Mouse (Mus musculus): ENCODE results near the gene Ahdc1.
"Not testable (repeated sequence)": the region's sequence is repeated elsewhere in the genome, so short reads cannot be mapped to it uniquely, and the experiment has no call there.

The Ahdc1 gene

DNA sequence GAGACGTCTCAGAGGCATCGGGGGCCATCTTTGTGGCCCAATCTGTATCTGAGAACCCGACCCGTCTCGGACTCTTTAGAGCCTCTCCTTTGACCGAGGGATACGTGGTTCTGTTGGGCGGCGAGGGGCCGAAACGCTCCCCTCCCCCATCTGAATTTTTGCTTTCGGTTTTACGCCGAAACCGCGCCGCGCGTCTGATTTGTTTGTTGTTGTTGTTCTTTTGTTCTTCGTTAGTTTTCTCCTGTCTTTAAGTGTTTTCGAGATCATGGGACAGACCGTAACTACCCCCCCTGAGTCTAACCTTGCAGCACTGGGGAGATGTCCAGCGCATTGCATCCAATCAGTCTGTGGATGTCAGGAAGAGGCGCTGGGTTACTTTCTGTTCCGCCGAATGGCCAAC lies 85.6 kb downstream of the Ahdc1 start:
- DNase-seq (ENCODE audit: low spot score): not testable (repeated sequence)

DNA sequence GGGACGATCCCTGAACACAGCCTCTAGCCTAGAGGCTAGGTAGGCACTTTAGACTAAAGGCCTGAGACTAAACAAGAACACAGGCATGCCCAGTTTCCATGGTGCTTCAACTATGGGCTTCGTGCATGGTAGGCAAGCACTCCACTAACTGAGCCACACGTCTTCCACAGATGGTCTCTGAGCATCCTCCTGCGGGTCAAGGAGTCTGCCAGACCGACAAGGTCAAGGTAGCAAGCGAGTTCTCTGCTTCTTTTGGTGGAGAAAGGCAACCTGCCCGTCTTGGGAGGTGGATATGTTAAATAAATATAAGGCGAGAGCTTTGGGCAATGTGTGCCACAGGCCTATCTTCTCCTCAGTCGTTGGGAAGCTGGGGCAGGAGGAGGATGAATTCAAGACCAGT lies 90.7 kb downstream of the Ahdc1 start:
- no peak for DNase-seq (ENCODE audit: low spot score)

DNA sequence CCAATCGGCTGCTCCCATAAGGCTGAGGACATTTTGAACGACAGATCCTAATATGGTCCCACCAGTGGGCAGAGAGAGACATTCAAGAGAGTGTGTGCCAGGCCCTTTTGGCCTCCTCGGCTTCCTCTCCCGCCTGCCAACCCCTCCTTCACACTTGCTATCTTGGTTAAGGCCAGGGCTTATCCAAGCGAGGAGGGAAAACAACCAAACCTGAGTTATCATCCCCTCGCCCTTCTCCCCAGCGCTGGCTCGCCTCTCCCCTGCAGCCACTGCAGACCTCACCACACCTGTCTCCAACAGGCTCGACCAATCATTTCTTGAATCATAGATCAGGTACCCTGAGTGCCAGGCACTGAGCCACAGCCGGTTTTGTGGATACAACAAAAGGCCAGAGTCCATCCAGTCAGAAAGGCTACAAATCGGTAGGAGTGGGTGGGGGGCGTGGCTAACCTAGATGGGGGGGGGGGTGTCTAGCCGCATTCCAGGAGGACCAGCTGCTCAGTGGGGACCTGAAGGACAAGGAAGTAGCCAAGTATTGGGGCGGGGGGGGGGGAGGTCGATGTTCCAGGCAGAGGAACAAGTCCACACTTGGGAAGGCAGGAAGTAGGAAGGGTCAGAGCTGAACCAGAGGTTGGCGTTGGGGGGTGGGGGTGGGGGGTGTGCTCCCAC lies 92.6 kb downstream of the Ahdc1 start:
- DNase-seq (ENCODE audit: low spot score): no peak

DNA sequence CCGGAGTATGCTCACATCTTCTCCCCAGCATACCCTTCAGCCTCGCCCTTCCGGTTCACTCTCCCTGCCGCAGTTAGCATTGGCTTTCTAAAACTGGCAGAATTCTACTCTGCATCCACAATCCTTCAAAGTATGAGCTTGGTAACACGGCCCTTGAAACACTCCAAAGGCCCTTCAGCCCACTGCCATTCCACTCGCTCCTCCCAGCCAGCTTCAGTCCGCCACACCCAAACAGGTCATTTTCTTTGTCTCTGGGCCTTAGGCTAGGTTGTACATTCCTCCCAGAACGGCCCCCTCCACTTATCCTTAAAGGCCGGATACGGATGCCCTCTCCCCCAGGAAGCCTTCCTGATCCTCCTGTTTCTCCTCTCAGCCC lies 93.1 kb downstream of the Ahdc1 start:
- DNase-seq (ENCODE audit: low spot score): no peak

DNA sequence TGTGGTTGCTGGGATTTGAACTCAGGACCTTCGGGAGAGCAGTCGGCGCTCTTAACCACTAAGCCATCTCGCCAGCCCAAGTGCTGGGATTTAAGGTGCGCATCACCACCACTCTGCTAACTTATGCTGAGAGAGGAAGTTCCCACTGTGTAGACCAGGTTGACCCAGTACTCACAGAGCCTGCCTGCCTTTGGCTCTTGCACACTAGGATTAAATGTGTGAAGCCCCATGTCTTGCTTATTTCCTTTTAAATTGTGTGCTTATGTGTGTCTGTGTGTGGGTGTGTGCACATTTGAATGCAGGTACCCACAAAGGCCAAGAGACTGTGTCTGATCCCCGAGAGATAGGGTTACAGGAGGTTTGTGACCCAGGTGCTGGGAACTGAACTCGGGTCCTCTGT lies 95.6 kb downstream of the Ahdc1 start:
- no peak for DNase-seq (ENCODE audit: low spot score)

DNA sequence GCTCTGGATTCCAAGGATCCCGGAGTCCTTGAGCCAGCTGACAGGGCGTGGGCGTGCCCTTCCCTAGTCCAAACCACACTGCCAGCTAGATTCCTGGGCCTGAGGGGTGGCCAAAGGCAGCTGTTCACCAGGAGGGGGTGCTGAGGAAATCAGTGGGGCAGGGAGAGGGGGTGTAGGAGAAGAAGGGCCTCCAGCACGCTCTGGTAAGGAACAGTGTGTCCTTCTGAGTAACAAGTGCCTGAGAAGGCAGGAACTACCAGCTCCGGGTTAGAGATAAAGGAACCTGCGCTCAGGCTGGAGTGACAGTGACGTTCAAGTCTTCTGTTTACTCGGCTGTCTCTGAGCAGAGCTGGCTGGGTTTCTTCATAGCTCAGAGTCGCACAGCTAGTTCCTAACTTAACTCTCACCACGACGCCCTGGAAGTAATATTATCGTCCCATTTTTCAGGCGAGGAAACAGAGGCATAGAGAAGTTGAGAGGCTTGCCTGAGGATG lies 96.8 kb downstream of the Ahdc1 start:
- no peak for DNase-seq (ENCODE audit: low spot score)

DNA sequence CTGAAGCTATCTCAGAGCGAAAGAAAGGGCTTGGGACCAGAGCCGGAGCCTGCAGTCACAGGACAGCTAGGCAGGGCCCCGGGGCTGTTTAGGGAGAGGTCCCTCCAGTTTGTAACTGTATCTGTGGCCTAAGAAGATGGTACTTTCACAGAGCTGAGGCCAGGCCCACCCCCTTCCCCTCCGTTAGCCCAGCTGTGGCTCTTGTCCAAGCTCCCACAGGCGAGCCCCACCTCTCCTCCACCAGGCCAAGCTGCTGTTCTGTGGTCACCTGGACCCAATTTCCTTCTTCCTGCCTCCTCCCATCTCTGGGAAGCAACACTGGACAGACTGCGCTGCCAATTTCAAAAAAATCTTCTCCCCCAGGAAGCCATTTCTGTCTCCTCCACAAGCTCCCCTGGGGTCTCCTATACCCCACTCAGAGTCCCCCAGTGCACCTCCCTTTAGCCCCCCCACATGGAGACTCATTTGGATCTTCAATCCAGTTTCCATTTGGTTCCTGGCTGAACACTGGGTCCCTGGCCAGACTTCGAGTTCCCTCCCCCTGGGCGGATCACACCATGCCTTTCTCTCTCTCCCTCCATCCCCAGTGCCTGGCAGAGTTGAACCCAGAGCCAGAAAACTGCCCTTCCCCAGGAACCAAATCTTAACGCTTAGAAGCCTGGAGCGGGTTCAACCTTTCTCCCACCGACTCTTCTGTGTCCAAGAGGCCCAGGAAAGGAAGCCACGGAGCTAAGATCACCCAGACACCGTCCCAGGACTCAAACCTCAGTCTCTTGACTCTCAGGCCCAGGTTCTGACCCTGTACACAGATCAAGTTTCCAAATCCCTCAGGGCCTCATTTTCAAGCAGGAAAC lies 97.6 kb downstream of the Ahdc1 start:
- no peak for DNase-seq (ENCODE audit: low spot score)

DNA sequence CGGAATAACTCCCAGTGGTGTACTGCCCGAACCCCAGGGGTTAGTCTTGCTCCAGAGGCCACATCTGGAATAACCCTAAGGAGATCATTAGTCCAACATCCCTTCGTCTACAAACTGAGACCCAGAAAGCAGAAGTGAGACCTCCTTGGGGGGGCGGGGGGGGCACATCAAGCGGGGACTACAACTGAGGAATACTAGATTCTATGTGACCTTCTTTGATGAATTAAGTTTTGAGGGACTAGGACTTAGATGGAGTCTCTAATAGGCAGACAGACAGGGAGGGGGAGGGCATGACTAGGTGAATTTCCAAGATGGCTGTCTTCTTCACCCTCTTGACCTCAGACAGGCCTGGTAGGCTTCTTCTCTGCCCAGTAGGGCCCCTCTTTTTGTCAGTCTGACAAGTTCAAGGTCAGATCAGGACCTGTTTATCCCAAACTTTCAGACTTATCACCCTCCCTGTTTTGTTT lies 98.3 kb downstream of the Ahdc1 start:
- no peak for DNase-seq (ENCODE audit: low spot score)

DNA sequence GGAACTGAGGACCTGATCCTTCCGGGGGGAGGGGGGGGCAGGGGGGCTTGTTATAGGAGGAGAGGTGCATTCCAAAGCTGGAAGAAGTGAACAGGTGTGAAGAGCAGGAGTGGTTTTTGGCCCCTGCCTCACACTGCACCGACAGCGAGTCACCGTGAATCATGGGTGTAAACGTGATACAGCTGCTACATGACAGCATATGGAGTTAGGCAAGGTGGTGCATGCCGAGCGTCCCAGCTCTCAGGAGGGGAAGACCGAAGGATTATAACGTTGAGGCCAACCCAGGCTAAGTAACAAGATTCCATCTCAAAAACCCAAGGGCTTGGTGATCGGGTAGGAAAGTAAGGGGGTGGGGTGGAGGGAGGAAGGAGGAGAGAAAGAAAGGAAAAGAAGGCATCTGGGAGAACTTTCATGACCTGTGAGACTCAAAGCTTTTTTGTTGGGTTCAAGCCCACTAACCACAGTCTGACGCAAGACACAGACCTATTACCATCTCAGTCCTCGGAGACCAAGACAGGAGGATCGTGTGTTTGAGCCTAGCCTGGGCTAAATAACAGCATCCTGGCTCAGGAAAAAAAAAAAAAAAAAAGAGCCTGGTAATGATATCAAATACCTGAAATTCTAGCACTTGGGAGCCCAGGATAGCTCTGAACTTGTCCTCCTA lies 101.2 kb downstream of the Ahdc1 start:
- DNase-seq (ENCODE audit: low spot score): no peak

DNA sequence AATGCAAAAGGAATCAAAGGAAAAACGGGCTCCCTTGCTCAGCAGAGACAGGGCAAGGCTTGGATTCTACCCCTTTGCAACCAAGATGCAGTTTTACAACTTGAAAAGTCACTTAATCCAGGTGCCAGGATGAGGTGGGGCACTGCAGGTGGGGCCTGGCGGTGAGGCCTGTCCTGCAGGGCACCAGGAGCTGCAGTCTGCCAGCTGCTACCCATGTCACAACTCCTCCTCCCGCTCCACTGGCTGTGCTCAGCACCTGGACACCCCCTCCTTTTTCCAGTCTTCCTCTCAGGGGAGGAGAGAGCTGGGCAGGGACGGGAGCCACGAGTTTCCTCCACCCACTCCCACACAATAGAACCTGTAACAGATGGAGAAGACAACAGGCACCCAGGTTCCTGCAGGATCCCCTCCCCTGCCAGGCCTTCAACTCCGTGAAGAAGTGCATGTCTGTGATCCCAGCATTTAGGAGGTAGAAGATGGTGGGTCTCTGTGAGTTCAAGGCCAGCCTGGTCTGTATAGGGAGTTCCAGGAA lies 102.4 kb downstream of the Ahdc1 start:
- no peak for DNase-seq (ENCODE audit: low spot score)

DNA sequence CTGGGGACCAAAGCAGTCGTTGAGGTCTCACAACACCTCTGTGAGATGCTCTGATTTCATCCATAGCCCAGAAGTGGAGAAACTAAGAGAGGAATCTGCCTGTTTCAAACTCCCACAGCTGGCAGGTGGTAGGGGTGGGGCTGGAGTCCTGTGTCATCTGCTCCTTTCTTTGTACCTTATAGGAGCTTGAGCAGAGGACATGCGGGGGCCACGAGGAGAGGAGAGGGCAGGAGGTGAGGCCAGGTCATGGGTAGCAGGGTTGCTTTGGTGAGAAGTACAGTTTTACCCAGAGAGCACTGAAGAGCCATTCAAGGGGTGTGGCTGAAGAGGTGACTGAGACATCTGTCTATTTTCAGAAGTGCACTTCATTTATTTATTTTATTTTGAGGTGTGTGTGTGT lies 103.7 kb downstream of the Ahdc1 start:
- no peak for DNase-seq (ENCODE audit: low spot score)

DNA sequence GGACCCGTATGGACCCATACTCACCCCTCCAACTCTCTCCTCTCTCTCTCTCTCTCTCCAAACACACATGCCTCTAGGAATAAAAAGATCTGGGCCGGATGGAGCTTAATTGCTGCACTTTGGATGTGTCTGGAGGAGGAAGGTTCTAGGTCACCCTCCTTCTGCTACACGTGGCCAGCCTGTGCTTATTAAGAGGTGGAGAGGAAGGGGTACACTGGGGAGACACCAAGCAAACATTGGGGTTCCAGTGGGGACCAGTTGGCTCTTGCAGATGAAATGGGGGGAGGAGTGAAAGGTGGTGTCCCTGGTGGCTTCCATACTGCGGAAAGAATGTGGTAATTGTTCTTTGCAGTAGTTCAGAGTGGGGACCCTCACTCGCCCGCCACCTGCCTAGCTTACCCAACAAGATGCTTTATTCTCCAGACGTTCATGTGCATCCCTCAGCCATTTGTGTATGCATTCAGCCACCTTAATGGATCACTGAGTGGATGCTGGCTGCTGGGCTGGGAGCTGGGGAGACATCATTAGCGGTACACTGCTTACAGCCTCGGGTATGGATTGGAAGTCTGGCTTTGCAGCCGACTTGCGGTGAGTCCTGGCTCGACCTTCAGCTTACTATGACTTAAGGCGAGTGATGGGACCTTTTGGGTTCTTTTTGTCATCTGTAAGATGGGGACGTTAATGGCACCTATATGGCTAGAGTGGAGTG lies 104.8 kb downstream of the Ahdc1 start:
- DNase-seq (ENCODE audit: low spot score): no peak

DNA sequence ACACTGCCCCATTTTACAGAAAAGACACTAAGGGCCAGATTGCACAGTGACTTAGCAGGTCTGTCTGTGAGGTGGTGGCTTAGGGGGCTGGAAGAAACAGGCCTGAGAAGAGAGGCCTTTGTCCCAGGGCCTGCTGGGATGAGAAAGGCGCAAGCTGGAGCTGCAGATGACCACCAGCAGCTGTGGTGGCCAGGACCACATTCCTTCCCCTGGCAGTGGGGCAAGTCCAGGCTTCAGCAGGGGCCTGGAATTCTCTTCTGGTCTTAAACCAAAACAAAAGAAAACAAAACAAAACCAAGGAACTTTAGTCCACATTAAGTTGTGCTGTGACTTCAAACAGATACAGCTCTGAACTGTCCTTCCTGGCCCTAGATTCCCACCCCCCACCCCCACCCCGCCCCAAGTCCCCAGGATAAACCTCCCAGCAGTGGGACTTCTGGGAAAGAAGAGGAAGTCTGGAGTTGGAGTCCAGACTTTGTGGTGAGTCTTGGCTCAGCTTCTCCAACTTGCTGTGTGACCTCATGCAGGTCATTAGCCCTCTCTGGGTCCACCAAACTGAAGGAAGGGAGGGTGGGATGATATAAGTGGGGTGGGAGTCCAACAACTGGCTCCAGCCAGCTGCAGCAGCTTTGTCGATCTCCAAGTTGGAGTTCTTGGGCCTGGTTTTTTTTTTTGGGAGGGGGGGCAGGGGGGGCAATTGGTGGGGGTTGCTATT lies 105.9 kb downstream of the Ahdc1 start:
- DNase-seq (ENCODE audit: low spot score): no peak

DNA sequence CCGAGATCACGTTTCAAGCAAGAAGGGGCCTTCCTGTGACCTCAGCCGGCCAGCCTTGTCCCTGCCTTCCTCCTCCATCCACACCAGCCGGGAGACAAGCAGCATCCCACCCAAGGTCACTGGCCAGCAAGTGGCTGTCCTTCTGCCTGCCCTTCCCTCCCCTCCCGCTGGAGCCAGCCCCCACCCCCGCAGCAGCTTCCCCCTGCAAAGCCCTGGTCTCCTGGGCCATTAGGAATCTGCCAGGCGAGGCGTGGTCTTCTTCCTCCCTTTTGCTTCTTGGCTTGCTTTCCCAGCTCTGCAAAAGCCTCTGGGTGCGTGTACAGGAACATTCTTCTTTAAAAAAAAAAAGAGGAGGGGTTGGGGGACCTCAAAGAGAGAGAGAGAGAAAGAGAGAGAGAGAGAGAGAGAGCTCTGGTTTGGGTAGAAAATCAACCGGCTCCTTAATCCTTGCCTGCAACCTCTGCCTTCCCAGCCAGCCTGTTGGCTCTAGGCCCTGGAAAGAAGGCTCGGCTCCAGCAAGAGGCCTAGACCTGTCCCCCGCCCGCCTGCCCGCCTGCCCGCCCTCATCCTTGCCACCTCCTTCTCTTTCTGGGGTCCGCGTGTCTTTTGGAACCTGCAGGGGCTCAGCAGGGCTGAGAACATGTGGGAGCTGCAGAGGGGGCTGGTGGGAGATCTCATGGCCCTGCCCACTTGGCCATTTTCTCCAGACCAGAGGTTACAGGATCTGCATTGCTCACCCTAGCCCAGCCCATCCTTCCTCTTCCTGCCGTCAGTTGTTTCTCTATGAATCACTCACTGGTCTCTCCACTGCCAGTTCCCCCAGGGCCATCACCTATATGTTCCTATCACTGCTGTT lies 106.7 kb downstream of the Ahdc1 start:
- no peak for DNase-seq (ENCODE audit: low spot score)

DNA sequence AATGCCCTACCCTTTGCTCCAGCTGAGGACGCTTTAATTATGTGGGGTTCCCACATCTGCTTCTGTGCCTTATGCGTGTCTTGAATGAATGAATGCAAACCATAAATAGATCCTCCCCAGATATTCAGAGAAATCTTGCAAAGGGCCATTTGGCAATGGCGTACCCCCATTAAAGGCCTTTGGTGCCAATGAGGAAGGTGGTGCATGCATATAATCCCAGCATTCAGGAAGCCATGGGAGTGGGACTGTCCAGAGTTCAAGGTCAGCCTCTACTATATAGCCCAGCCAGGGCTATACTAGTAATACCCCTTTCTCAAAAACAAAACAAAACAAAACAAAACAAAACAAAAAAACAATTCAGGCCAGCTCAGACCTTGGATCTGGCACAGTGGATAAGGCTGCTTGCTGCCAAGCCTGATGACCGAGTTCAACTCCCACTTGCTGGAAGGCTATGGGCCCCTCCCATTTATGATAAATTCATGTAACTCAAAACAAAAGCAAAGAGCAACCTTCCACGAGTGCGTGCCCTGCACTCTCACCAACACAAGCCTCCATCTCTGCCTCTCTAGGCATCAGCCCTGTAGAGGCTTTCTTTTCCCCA lies 107.8 kb downstream of the Ahdc1 start:
- no peak for DNase-seq (ENCODE audit: low spot score)

DNA sequence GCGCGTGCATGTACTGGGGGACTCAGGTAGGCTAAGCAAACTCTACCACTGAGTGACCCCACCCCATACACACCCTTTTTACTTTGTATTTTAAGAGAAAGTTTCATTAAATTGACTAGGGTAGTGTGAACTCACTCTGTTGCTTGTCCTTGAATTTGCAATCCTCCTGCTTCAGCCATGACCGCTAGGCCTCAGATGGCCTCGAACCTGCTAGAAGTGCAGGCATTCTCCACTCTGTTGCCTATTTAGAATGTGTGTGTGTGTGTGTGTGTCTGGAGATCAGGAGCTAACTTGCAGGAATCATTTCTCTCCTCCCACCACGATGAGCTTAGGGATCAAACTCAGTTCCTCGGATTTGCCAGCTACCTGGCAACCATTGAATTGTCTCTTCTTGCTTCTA lies 108.5 kb downstream of the Ahdc1 start:
- no peak for DNase-seq (ENCODE audit: low spot score)

DNA sequence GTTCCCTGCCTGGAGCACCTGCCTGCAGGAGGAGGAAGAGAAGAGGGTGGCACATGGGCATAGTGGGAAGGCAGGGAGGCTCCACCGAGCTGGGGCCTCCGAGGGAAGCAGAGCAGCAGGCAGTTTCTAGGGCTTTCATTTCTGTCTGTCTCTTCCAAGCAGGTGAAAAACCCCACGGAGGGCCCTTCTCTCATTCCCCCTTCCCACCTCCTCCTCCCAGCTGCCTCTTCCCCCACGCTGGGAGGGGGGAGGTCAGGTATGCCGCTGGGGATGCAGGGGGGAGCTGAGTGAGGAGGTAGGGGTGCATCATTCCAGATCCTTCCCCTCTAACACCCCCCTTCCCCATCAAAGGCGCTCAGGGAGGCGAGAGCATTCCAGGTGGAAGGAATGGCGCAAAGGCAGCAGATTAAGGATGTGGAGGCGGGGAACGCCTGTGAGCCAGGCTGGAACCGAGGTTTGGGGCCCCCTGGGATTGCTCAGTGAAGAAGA lies 109.8 kb downstream of the Ahdc1 start:
- DNase-seq (ENCODE audit: low spot score): no peak

DNA sequence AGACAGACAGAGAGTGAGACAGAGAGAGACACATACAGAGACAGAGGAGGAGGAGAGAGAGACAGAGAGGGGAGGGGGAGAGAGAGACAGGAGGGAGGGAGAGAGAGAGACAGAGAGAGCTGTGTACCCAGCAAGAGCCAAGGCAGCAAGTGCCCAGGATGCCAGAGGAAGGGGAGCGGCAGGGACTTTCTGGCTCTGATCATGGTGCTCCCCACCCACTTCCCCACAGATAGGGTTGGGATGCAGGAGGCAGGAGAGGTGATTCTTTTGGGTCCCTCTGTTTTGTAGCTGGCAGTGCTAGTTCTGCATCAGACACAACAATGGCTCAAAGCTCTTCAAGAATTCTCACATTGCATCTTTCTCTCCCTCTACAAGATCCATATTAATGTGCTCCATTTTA lies 110.4 kb downstream of the Ahdc1 start:
- no peak for DNase-seq (ENCODE audit: low spot score)

DNA sequence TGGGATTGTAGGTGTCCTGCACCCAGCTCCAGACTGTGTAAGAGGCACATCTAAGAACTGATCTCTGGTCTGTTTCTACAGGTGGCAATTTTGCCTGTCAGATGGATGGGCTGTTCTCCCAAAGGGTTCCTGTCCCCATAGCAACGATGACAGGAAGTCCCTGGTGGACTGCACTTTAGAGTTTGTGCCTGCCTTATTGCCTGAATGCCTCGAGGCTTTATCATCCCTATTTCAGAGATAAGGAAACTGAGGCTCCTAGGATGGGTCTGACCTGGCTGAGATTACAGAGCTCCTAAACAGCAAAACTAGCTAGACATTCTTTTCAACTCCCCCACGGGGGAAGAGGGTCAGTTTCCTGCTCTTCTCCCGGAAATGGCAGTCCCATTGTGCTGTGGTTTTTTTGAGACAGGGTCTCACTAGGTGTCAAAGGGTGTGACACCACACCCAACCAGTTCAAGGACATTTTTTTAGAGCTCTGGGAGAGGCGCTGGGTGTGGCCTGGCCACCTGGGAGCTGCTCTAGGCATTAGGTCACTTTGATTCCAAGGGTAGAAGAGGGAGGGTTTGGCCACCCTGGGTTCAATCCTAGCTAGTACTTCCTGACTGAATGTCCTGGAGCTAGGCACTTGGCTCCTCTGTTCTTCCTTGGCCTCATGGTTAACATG lies 111.0 kb downstream of the Ahdc1 start:
- DNase-seq (ENCODE audit: low spot score): no peak
